Mouse (Mus musculus): Measurements from ENCODE around the gene Akap13. TPM values are rescaled to one million over a fixed set of nuclear protein-coding genes. Genes with fewer than 3 reads are reported as not detected.

Gene Akap13
- total RNA-seq, 2 experiments from 2014 or later: 53.2 to 75.9 TPM

DNA sequence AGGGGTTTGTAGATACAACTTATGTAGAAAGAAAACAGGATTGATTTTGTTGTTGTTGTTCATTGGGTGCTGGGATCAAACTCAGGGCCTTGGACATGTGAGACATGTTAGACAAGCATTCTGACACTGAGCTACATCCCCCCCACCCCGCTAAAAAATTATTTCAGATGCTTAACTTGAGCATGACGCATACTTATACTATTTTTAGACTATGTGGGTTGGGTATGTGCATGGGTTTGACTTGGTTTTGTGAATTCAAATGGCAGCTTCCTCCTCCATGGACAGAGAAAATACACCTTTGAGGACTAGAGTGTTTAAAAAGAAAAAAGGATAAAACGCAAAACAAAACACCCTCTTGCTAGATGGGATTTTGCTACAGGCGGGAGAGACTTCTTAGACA, 26.4 kb upstream of the Akap13 start:
- TF ChIP-seq CTCF (IDR thresholded peaks at IDR 0.05): no peak
- intact Hi-C loops (cut with DNase I): no loop called here
- no peak for DNase-seq
- Histone ChIP-seq H3K27ac (no peak overlapping the region), H3K4me3 (no peak overlapping the region)

DNA sequence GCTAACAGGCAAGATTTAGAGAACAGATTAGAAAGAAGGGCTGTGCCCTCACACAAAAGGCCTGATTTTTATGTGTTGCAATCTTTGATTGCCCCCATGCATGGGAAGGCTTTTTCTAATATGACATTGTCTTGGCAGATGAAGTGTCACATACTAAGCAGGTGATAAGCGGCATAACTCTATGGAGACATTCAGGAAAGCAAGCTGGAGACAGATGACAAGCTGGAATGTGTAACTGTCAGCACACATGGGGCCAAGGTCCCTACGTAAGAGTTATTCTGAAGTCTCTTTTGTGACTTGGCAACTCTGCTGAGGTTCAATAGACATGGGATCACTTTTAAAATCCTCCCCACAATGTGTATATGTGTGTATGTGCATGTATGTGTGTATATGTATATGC, 24.8 kb upstream of the Akap13 start:
- intact Hi-C loops (cut with DNase I): no loop called here
- Histone ChIP-seq H3K4me3 (no peak overlapping the region), H3K27ac (no peak overlapping the region; the same call in 1 of the 2 replicates)
- no peak for DNase-seq
- TF ChIP-seq CTCF (IDR thresholded peaks at IDR 0.05): no peak

DNA sequence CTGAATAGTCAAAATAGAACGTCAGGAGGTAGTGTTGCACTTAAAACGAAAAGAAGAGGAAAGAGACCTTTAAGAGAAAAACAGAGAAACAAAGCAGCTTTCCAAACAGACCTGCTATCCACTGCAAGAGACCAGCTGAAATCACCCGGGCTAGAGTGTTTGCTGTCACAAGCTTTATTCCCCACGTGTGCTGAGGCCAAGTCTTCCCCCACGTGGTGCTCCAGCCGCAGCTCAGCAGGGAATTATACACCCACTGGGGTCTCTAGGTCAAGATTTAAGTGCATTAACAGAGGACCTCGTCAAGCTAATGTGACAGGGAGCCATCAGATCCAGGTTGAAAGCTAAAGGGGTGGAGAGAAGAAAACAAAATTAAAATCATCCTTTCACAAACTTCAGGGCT, 24.3 kb upstream of the Akap13 start:
- TF ChIP-seq CTCF (IDR thresholded peaks at IDR 0.05): no peak
- peak overlapping the region; percentile 28 for H3K4me3 ChIP-seq
- intact Hi-C loops (cut with DNase I): no loop called here
- no peak for DNase-seq
- H3K27ac ChIP-seq: peak overlapping the region; percentile 60

- H3K27ac ChIP-seq: no peak overlapping the region
- no peak for TF ChIP-seq CTCF (IDR thresholded peaks at IDR 0.05)
- no peak for DNase-seq
- no peak overlapping the region for H3K4me3 ChIP-seq
- intact Hi-C loops (cut with DNase I): no loop called here
Measured at GRCm38 (mm10) chr7:75432046-75432445, 23.3 kb upstream of the Akap13 start.

GRCm38 (mm10) chr7:75436413-75437174, 18.7 kb upstream of the Akap13 start:
- intact Hi-C loops (cut with DNase I): no loop called here
- DNase-seq: no peak
- no peak overlapping the region for H3K4me3 ChIP-seq

GRCm38 (mm10) chr7:75439570-75439969, 15.8 kb upstream of the Akap13 start:
- no peak for TF ChIP-seq CTCF (IDR thresholded peaks at IDR 0.05)
- Histone ChIP-seq H3K27ac (no peak overlapping the region), H3K4me3 (no peak overlapping the region)
- intact Hi-C loops (cut with DNase I): no loop called here
- no peak for DNase-seq

More at GRCm38 (mm10) chr7:75436413-75437174, 18.7 kb upstream of the Akap13 start:
- no peak for TF ChIP-seq CTCF (IDR thresholded peaks at IDR 0.05)
- H3K27ac ChIP-seq: no peak overlapping the region

GRCm38 (mm10) chr7:75440241-75440640, 15.1 kb upstream of the Akap13 start:
- intact Hi-C loops (cut with DNase I): no loop called here
- TF ChIP-seq CTCF (IDR thresholded peaks at IDR 0.05): no peak
- H3K27ac ChIP-seq: no peak overlapping the region
- H3K4me3 ChIP-seq: no peak overlapping the region
- DNase-seq: no peak

GRCm38 (mm10) chr7:75441947-75442346, 13.4 kb upstream of the Akap13 start:
- no peak for TF ChIP-seq CTCF (IDR thresholded peaks at IDR 0.05)
- H3K27ac ChIP-seq: no peak overlapping the region
- no peak overlapping the region for H3K4me3 ChIP-seq
- intact Hi-C loops (cut with DNase I): no loop called here
- no peak for DNase-seq

DNA sequence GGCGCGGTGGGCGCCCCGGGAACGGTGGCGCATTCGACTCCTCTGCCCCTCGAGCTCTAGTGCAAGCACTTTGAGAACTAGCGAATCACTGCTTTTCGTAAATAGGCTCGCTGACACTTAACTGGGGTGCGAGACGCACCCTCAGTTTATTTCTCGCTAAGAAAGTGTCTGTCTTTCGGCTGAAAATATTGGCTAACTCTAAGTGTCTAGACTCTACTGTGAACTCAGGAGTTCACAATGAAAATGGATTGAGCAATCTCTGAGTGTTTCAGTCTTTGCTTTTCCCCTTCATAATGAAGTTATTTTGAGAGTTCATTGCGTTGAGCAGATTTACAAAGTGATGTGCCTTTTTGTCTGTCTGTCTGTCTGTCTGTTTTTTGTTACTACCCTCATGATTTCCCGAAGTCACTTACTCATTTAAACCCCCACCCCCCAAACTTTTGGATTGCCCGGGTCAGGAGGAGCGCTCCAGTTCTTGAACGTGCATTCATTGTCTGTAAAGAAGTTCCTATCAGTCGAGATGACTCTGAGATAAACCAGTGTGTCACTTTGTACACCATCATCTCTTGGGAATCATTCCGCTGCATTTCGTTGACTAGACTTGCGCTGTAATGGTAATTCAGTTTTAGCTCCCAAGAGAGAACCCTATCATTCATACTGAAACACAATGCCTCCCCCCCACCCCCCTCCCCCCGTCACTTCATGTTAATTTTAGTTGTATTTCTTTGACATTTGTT, 986 bp downstream of the Akap13 start:
- no peak for TF ChIP-seq CTCF (IDR thresholded peaks at IDR 0.05)
- Histone ChIP-seq H3K4me3 (peak overlapping the region; percentile 80), H3K27ac (peak overlapping the region; percentile 96)
- intact Hi-C loops (cut with DNase I): loop anchor here (5.0 kb wide), 1 partner anchor 96 kb away; no protein-coding TSS in a partner anchor
- no peak for DNase-seq

DNA sequence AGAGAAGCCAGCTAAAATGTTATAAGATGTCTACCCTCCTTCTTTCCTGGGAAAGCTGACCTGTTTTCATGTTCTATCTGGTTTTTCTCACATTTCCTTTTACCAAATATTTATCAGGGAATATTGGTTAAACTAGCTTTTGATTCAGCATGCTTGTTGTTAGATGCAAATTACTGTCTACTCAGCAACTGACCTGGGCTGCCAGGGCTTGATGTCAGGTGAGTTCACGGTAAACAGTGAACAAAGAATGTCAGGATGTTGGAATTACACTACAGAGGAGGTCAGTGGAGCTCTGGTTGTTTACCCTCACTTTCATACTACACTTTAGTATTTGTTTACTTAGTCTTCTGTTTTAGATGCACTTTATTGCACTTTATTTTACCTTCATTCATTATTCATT, 5.0 kb downstream of the Akap13 start:
- Histone ChIP-seq H3K27ac (no peak overlapping the region), H3K4me3 (no peak overlapping the region)
- no peak for TF ChIP-seq CTCF (IDR thresholded peaks at IDR 0.05)
- DNase-seq: no peak
- intact Hi-C loops (cut with DNase I): no loop called here

GRCm38 (mm10) chr7:75463579-75464162, 8.3 kb downstream of the Akap13 start:
- TF ChIP-seq CTCF (IDR thresholded peaks at IDR 0.05): no peak
- no peak overlapping the region for H3K4me3 ChIP-seq
- H3K27ac ChIP-seq: no peak overlapping the region
- DNase-seq: no peak
- intact Hi-C loops (cut with DNase I): no loop called here

- Histone ChIP-seq H3K27ac (no peak overlapping the region), H3K4me3 (no peak overlapping the region)
- no peak for DNase-seq
- no peak for TF ChIP-seq CTCF (IDR thresholded peaks at IDR 0.05)
- intact Hi-C loops (cut with DNase I): loop anchor here (5.0 kb wide), 1 partner anchor 50 kb away; no protein-coding TSS in a partner anchor
Measured at GRCm38 (mm10) chr7:75467791-75468190, 12.5 kb downstream of the Akap13 start.

GRCm38 (mm10) chr7:75470318-75470925, 15.1 kb downstream of the Akap13 start:
- no peak overlapping the region for H3K4me3 ChIP-seq
- DNase-seq: no peak
- peak overlapping the region; percentile 31; the same call in 1 of the 2 replicates for H3K27ac ChIP-seq
- no peak for TF ChIP-seq CTCF (IDR thresholded peaks at IDR 0.05)
- intact Hi-C loops (cut with DNase I): no loop called here

All from gastrocnemius, adult 2 months (tissue).